Mouse (Mus musculus) testis, adult 2 months (tissue): ENCODE measurements at regions not wholly inside any gene's neighbourhood (a gene's known extent, or its start where the extent isn't known, plus 50 kb on each side); places are given as distances from the start of the nearest gene placed in this dataset.

Source experiments
- H3K27ac ChIP-seq: fragments of 200-500 bp; 2 replicates; pipeline ENCODE4 v1.5.1; 2012; ENCODE audit warnings: low read depth, low read length; ENCODE audit not compliant: control insufficient read depth, insufficient read depth
- H3K27me3 ChIP-seq: fragments of 200-500 bp; 2 replicates; pipeline ENCODE4 v1.6.1; 2012; ENCODE audit warnings: mild to moderate bottlenecking, low read length, moderate library complexity; ENCODE audit not compliant: control insufficient read depth, insufficient read depth
- H3K36me3 ChIP-seq: fragments of 200-500 bp; 2 replicates; pipeline ENCODE4 v1.6.1; 2012; ENCODE audit warnings: mild to moderate bottlenecking, low read length; ENCODE audit not compliant: control insufficient read depth, insufficient read depth
- H3K4me1 ChIP-seq: fragments of 200-500 bp; 2 replicates; pipeline ENCODE4 v1.6.1; 2012; ENCODE audit warnings: low read length; ENCODE audit not compliant: control insufficient read depth, insufficient read depth
- H3K4me3 ChIP-seq: fragments of 200-500 bp; 2 replicates; pipeline ENCODE4 v1.5.1; 2012; ENCODE audit warnings: low read depth, mild to moderate bottlenecking, low read length, moderate library complexity, mixed read lengths; ENCODE audit not compliant: control insufficient read depth
- CTCF ChIP-seq: fragments of 200-500 bp; IDR thresholded peaks from 2 replicates; pipeline ENCODE4 v1.5.1; 2012; ENCODE audit warnings: low read depth, mild to moderate bottlenecking, inconsistent platforms, low read length, moderate library complexity; ENCODE audit not compliant: control insufficient read depth, insufficient read depth, insufficient replicate concordance
- POLR2A ChIP-seq: fragments of 200-500 bp; IDR thresholded peaks from 2 replicates; pipeline ENCODE4 v1.6.1; 2012; ENCODE audit warnings: low read depth, mild to moderate bottlenecking, inconsistent platforms, low read length, moderate library complexity; ENCODE audit not compliant: control insufficient read depth

- Histone ChIP-seq H3K27ac (no peak overlapping the region), H3K4me1 (no peaks in the 10 kb centered on the region), H3K36me3 (no peaks in the 10 kb centered on the region), H3K27me3 (no peaks in the 10 kb centered on the region), H3K4me3 (no peak overlapping the region)
- TF ChIP-seq CTCF (no peak), POLR2A (no peak)
Measured at GRCm38 (mm10) chr2:160220562-160221021, 113.4 kb downstream of the Gm826 start.

GRCm38 (mm10) chr2:160214032-160214812 lies 119.7 kb downstream of the Gm826 start:
- H3K27ac ChIP-seq = no peak overlapping the region
- H3K36me3 ChIP-seq = no peaks in the 10 kb centered on the region
- no peaks in the 10 kb centered on the region for H3K4me1 ChIP-seq
- no peak overlapping the region for H3K4me3 ChIP-seq
- TF ChIP-seq POLR2A (no peak), CTCF (no peak)
- H3K27me3 ChIP-seq = no peaks in the 10 kb centered on the region

- Histone ChIP-seq H3K27ac (no peak overlapping the region), H3K4me1 (no peaks in the 10 kb centered on the region), H3K27me3 (no peaks in the 10 kb centered on the region), H3K4me3 (no peak overlapping the region), H3K36me3 (no peaks in the 10 kb centered on the region)
- no peak for TF ChIP-seq CTCF
- no peak for TF ChIP-seq POLR2A
Measured at GRCm38 (mm10) chr2:160210507-160210906, 123.5 kb downstream of the Gm826 start.

GRCm38 (mm10) chr2:160209589-160210264 lies 124.2 kb downstream of the Gm826 start:
- TF ChIP-seq POLR2A (no peak), CTCF (no peak)
- Histone ChIP-seq H3K27ac (no peak overlapping the region), H3K36me3 (no peaks in the 10 kb centered on the region), H3K4me1 (no peaks in the 10 kb centered on the region), H3K4me3 (no peak overlapping the region), H3K27me3 (no peaks in the 10 kb centered on the region)

- H3K27ac ChIP-seq = no peak overlapping the region
- H3K4me1 ChIP-seq = no peaks in the 10 kb centered on the region
- H3K27me3 ChIP-seq = no peaks in the 10 kb centered on the region
- H3K36me3 ChIP-seq = no peaks in the 10 kb centered on the region
- TF ChIP-seq POLR2A (no peak), CTCF (no peak)
- no peak overlapping the region for H3K4me3 ChIP-seq
Measured at GRCm38 (mm10) chr2:160208295-160208694, 125.7 kb downstream of the Gm826 start.

- Histone ChIP-seq H3K27ac (no peak overlapping the region), H3K4me3 (no peak overlapping the region), H3K4me1 (no peaks in the 10 kb centered on the region), H3K27me3 (no peaks in the 10 kb centered on the region), H3K36me3 (no peaks in the 10 kb centered on the region)
- TF ChIP-seq POLR2A (no peak), CTCF (no peak)
Measured at GRCm38 (mm10) chr2:160207226-160207625, 126.7 kb downstream of the Gm826 start.

- Histone ChIP-seq H3K4me1 (no peaks in the 10 kb centered on the region), H3K27me3 (no peaks in the 10 kb centered on the region), H3K27ac (no peak overlapping the region), H3K4me3 (no peak overlapping the region), H3K36me3 (no peaks in the 10 kb centered on the region)
- no peak for TF ChIP-seq POLR2A
- TF ChIP-seq CTCF = no peak
Measured at GRCm38 (mm10) chr2:160192661-160193060, 141.3 kb downstream of the Gm826 start.

GRCm38 (mm10) chr2:160186106-160186505 lies 147.9 kb downstream of the Gm826 start:
- H3K4me1 ChIP-seq = no peaks in the 10 kb centered on the region
- TF ChIP-seq CTCF (no peak), POLR2A (no peak)
- H3K27me3 ChIP-seq = no peaks in the 10 kb centered on the region
- H3K27ac ChIP-seq = no peak overlapping the region
- no peak overlapping the region for H3K4me3 ChIP-seq
- H3K36me3 ChIP-seq = no peaks in the 10 kb centered on the region
